Mouse (Mus musculus): ENCODE results near the gene Cfap61. TPM values are rescaled to one million over a fixed set of nuclear protein-coding genes. Genes with fewer than 3 reads are reported as not detected.

Cfap61 gene
- 0.91 and 3.1 TPM in 2 replicates for polyA plus RNA-seq (2014; fragmentation: Nextera tagmentation; extraction: Ambion mirVana)

DNA sequence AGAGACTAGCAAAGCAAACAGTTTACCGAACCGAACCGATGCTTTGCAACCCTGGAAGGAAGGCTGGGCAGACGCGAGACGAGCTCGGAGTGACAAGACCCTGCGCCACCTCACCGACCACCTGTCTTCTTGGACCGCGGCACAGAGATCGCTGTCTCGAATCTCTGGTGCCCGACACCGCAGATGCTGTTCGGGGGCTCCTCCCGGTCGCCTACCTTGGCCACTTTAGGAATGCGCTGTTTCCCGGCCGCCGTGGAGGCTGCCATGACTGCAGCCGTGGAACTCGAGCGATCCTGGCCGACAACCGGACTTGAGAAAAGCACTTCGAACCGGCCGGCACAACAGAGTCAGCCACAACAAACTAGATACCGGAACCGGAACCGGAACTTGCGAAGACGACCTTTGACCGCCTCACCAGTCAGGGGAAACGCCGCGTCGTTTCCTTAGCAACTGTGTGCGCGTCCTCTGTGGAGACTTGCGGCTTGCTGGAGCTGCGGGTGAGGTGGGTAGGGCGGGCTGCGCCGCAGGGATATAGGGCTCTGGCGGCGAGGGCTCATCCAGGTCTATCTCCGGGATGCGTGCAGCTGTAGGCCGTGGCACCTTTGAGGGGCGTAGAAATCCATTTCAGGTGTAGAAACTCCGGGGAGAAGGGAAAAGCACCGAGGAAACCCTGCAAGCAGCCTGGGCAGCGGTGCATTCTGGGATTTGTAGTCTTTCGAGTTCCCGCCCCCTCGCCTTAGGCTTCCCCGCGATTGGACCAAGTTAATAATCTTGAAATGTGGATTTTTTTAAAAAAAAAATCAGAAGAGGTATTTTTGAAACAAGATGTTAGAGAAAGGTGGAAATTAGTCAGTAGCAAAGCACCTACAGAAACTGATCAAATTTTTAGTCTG is at the start of gene Cfap61, which contains the start of gene Crnkl1:
Gene Cfap61, plus strand, starts transcription at position 446 of the 893 bp plus-strand sequence.
Gene Crnkl1, minus strand, starts transcription at position 676 of the 893 bp plus-strand sequence.
- under 1% methylated on average over 60 of the region's 61 CpGs for WGBS
- ATAC-seq (ENCODE audit: insufficient read depth, low FRiP score, low TSS enrichment) (peak; percentile 96), DNase-seq (ENCODE audit: low spot score) (peak; percentile 95)
- Histone ChIP-seq H3K4me3 (ENCODE audit: low read depth, low read length) (peak within 1 kb of the TSS; percentile 90), H3K36me3 (ENCODE audit: control insufficient read depth, insufficient read depth, low read length) (peaks cover 3% of the 10 kb centered on the region; the same call in 1 of the 2 replicates), H3K4me2 (ENCODE audit: low read depth) (peak within 1 kb of the TSS; percentile 92), H3K27me3 (ENCODE audit: control insufficient read depth, insufficient read depth, low read length) (no peaks in the 10 kb centered on the region), H3K27ac (ENCODE audit: low read depth, low read length) (no peak within 1 kb of the TSS), H3K9me3 (ENCODE audit: control insufficient read depth, low read length) (no peaks in the 10 kb centered on the region), H3K9ac (ENCODE audit: low read length) (peak within 1 kb of the TSS; percentile 57), H3K4me1 (ENCODE audit: control insufficient read depth, insufficient read depth, low read length) (peaks cover 4% of the 10 kb centered on the region; the same call in 1 of the 2 replicates)

DNA sequence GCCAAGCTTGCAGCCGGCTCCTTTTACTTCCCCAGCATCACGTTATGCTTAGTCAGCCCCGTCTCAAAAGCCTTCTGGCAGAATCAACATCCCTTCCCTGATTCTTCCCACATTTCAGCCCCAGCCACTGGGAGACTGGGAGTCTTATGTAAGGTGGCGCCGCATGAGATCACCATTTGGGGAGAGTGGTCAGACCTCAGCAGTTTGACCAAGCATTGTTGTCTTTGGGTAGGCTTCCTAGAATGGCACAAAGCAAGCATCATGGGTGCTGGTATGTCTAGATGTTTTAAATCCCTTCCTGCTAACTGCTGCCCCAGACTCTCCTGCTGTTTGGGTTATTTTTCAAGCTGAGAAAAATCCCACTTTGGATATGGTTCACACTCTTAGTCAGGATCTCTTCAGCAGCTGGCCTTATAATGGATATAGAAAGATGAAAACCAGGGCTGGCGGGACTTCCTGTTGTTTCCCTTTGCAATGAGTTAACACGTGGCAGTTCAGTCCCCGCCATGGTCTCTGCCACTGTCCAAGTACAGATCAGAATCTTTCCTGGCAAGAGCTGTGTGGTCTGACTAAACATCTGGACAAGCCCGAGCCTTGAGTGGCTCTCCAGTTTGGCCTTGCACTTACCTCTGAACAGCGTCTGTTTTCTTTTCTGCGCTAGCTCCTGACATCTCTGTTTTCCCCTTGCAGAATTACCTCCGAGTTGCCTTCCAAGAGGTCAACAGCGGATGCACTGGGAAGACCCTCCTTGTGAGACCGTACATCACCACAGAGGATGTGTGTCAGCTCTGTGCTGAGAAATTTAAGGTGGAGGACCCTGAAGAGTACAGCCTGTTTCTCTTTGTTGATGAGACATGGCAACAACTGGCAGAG is 49.4 kb upstream of the Cfap61 start:
- ATAC-seq (ENCODE audit: insufficient read depth, low FRiP score, low TSS enrichment) (no peak), DNase-seq (ENCODE audit: low spot score) (no peak)
- Histone ChIP-seq H3K4me2 (ENCODE audit: low read depth) (no peak overlapping the region), H3K9me3 (ENCODE audit: control insufficient read depth, low read length) (no peaks in the 10 kb centered on the region), H3K4me3 (ENCODE audit: low read depth, low read length) (no peak overlapping the region), H3K9ac (ENCODE audit: low read length) (no peak overlapping the region), H3K27ac (ENCODE audit: low read depth, low read length) (0 out of 2 replicates have a peak overlapping the region, but pooled peaks have one; percentile 3), H3K27me3 (ENCODE audit: control insufficient read depth, insufficient read depth, low read length) (no peaks in the 10 kb centered on the region), H3K4me1 (ENCODE audit: control insufficient read depth, insufficient read depth, low read length) (no peaks in the 10 kb centered on the region), H3K36me3 (ENCODE audit: control insufficient read depth, insufficient read depth, low read length) (no peaks in the 10 kb centered on the region)
- 60% methylated on average over 14 of the region's 14 CpGs for WGBS

DNA sequence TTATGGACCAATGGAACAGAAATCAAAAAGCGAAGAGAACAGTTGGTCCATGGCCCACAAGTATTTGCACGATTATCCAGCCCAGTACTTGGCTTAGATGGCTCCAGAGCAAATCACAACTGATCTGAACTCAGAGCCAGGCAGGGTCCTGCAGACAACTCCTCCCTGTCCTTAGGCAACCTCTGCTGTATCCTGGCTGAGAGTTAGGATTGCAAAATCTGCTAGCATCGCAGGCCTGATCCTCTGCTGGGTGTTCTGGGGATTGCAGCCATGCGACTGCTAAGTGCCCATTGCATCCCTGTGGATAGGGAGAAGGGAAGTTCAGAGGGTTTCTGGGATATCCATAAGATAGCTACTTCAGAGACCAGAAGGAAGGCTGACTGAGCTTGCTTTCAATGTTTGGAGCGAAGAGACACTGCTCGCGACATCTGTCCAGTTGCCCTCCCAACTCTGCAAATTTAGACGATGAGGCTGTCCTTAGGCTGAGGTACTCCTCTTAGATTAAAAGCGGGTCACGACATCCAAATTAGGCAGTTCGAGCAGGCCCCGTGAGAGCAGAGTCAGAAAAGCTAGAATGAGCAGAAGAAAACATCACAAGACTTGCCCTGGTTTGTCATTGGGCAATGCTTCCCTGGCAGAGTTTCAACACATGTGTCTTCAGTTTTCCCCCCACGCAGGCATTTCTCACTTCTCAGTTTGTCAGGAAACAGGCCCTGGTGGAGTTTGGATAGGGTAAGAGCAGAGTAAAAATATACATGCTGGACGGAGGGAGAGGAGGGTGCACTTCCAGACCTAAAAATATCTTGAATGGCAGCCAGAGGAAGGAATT is 46.4 kb upstream of the Cfap61 start:
- Histone ChIP-seq H3K9ac (ENCODE audit: low read length) (no peak overlapping the region), H3K27ac (ENCODE audit: low read depth, low read length) (no peak overlapping the region), H3K4me3 (ENCODE audit: low read depth, low read length) (no peak overlapping the region), H3K4me2 (ENCODE audit: low read depth) (no peak overlapping the region), H3K4me1 (ENCODE audit: control insufficient read depth, insufficient read depth, low read length) (no peaks in the 10 kb centered on the region), H3K9me3 (ENCODE audit: control insufficient read depth, low read length) (no peaks in the 10 kb centered on the region), H3K27me3 (ENCODE audit: control insufficient read depth, insufficient read depth, low read length) (no peaks in the 10 kb centered on the region), H3K36me3 (ENCODE audit: control insufficient read depth, insufficient read depth, low read length) (no peaks in the 10 kb centered on the region)
- ATAC-seq (ENCODE audit: insufficient read depth, low FRiP score, low TSS enrichment) (no peak), DNase-seq (ENCODE audit: low spot score) (peak; percentile 39)
- WGBS = 72% methylated on average over 14 of the region's 14 CpGs

DNA sequence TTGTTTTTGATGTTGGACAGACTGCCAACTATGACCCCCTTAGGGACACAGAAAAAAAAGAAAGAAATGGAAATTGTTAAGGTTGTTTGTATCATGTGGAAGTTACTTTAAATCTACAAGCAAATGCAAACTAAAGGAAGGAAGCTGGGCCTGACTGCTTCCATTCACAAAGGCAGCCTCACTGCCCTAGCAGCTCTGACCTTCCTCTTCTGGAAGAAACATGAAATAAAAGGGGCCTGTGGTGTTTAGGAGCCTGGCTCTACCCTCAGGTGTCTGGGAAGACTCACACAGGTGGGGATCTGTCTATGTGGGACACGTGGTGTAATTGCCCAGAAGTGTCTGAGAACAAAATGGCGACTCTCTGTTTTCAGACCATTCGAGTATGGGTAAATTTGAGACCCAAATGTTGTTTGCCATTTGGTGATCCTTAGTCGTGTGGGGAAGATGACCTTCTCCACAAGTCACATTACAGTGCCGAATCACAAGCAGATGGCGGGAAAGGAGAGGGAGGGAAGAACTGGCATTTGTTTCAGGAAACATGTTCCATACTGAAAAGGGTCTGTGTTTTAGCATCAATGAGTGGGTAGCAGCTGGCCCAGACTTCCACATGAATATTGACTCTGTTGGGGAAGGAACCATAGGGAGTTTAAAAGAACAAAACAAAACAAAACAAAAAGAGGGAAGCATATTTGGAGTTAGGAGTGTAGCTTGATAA is 45.7 kb upstream of the Cfap61 start:
- ATAC-seq (ENCODE audit: insufficient read depth, low FRiP score, low TSS enrichment) (no peak), DNase-seq (ENCODE audit: low spot score) (no peak)
- Histone ChIP-seq H3K27ac (ENCODE audit: low read depth, low read length) (no peak overlapping the region), H3K4me2 (ENCODE audit: low read depth) (no peak overlapping the region), H3K27me3 (ENCODE audit: control insufficient read depth, insufficient read depth, low read length) (no peaks in the 10 kb centered on the region), H3K4me1 (ENCODE audit: control insufficient read depth, insufficient read depth, low read length) (no peaks in the 10 kb centered on the region), H3K36me3 (ENCODE audit: control insufficient read depth, insufficient read depth, low read length) (no peaks in the 10 kb centered on the region), H3K4me3 (ENCODE audit: low read depth, low read length) (no peak overlapping the region), H3K9me3 (ENCODE audit: control insufficient read depth, low read length) (no peaks in the 10 kb centered on the region), H3K9ac (ENCODE audit: low read length) (no peak overlapping the region)
- 75% methylated on average over 6 of the region's 6 CpGs for WGBS

DNA sequence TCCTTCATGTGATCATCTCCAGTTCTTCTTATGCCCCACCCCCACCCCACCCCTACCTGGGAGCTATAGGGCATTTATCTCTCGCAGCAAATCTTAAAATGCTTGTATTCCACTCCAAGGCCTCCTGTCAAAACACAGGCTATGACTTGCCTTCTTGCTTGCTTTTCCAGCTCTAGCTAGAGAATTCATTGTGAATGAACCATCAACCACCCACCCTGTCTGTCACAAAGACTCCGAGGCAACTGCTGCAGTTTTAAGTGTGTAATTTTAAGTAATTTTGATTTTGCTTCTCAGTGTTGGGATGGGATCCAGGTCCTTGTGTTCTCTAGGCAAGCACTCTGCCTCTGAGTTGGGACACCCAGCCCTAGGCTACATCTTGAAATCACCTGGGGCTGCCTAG is 44.0 kb upstream of the Cfap61 start:
- WGBS = 85% methylated on average over 2 of the region's 2 CpGs
- Histone ChIP-seq H3K36me3 (ENCODE audit: control insufficient read depth, insufficient read depth, low read length) (no peaks in the 10 kb centered on the region), H3K27ac (ENCODE audit: low read depth, low read length) (no peak overlapping the region), H3K4me1 (ENCODE audit: control insufficient read depth, insufficient read depth, low read length) (no peaks in the 10 kb centered on the region), H3K9me3 (ENCODE audit: control insufficient read depth, low read length) (no peaks in the 10 kb centered on the region), H3K4me3 (ENCODE audit: low read depth, low read length) (no peak overlapping the region), H3K4me2 (ENCODE audit: low read depth) (no peak overlapping the region), H3K27me3 (ENCODE audit: control insufficient read depth, insufficient read depth, low read length) (no peaks in the 10 kb centered on the region), H3K9ac (ENCODE audit: low read length) (no peak overlapping the region)
- ATAC-seq (ENCODE audit: insufficient read depth, low FRiP score, low TSS enrichment) (no peak), DNase-seq (ENCODE audit: low spot score) (no peak)

GRCm38 (mm10) chr2:145893756-145894155 is 40.8 kb upstream of the Cfap61 start:
- ATAC-seq (ENCODE audit: insufficient read depth, low FRiP score, low TSS enrichment) (no peak), DNase-seq (ENCODE audit: low spot score) (no peak)
- Histone ChIP-seq H3K4me2 (ENCODE audit: low read depth) (no peak overlapping the region), H3K4me3 (ENCODE audit: low read depth, low read length) (no peak overlapping the region), H3K27me3 (ENCODE audit: control insufficient read depth, insufficient read depth, low read length) (no peaks in the 10 kb centered on the region), H3K36me3 (ENCODE audit: control insufficient read depth, insufficient read depth, low read length) (no peaks in the 10 kb centered on the region), H3K9ac (ENCODE audit: low read length) (no peak overlapping the region), H3K9me3 (ENCODE audit: control insufficient read depth, low read length) (no peaks in the 10 kb centered on the region), H3K27ac (ENCODE audit: low read depth, low read length) (no peak overlapping the region), H3K4me1 (ENCODE audit: control insufficient read depth, insufficient read depth, low read length) (no peaks in the 10 kb centered on the region)
- 99% methylated on average over 6 of the region's 6 CpGs for WGBS

- no peaks in the 10 kb centered on the region for H3K9me3 ChIP-seq (ENCODE audit: control insufficient read depth, low read length)
- WGBS = 80% methylated on average over 9 of the region's 9 CpGs
- H3K4me2 ChIP-seq (ENCODE audit: low read depth) = no peak overlapping the region
- H3K4me3 ChIP-seq (ENCODE audit: low read depth, low read length) = no peak overlapping the region
- H3K9ac ChIP-seq (ENCODE audit: low read length) = no peak overlapping the region
- DNase-seq (ENCODE audit: low spot score) (no peak), ATAC-seq (ENCODE audit: insufficient read depth, low FRiP score, low TSS enrichment) (no peak)
- H3K36me3 ChIP-seq (ENCODE audit: control insufficient read depth, insufficient read depth, low read length) = no peaks in the 10 kb centered on the region
- no peaks in the 10 kb centered on the region for H3K27me3 ChIP-seq (ENCODE audit: control insufficient read depth, insufficient read depth, low read length)
- H3K4me1 ChIP-seq (ENCODE audit: control insufficient read depth, insufficient read depth, low read length) = no peaks in the 10 kb centered on the region
- no peak overlapping the region for H3K27ac ChIP-seq (ENCODE audit: low read depth, low read length)
Measured at GRCm38 (mm10) chr2:145898106-145898505, 36.5 kb upstream of the Cfap61 start.
